Mouse (Mus musculus): Measurements from ENCODE around the gene Piwil4.
"Not testable (repeated sequence)": the region's sequence is repeated elsewhere in the genome, so short reads cannot be mapped to it uniquely, and the experiment has no call there.

Gene Piwil4

GRCm38 (mm10) chr9:14726005-14726404 is 14.5 kb downstream of the Piwil4 start:
- CTCF ChIA-PET: no interaction called here

GRCm38 (mm10) chr9:14724755-14725420 is 15.6 kb downstream of the Piwil4 start:
- CTCF ChIA-PET: no interaction called here

GRCm38 (mm10) chr9:14721610-14722009 is 18.9 kb downstream of the Piwil4 start:
- CTCF ChIA-PET: no interaction called here

- CTCF ChIA-PET: no interaction called here
Observed at GRCm38 (mm10) chr9:14720384-14720783, 20.1 kb downstream of the Piwil4 start.

- CTCF ChIA-PET: no interaction called here
Observed at GRCm38 (mm10) chr9:14718332-14718691, 22.2 kb downstream of the Piwil4 start.

- CTCF ChIA-PET: no interaction called here
Observed at GRCm38 (mm10) chr9:14717689-14718331, 22.7 kb downstream of the Piwil4 start.

- CTCF ChIA-PET: no interaction called here
Observed at GRCm38 (mm10) chr9:14715258-14715657, 25.3 kb downstream of the Piwil4 start.

GRCm38 (mm10) chr9:14710910-14711309 is 29.6 kb downstream of the Piwil4 start:
- CTCF ChIA-PET: no interaction called here

- CTCF ChIA-PET: no interaction called here
Observed at GRCm38 (mm10) chr9:14705321-14706162, 35.0 kb downstream of the Piwil4 start.

GRCm38 (mm10) chr9:14700795-14701194 is 39.7 kb downstream of the Piwil4 start:
- CTCF ChIA-PET: not testable (repeated sequence)

GRCm38 (mm10) chr9:14699288-14699640 is 41.3 kb downstream of the Piwil4 start:
- CTCF ChIA-PET: no interaction called here

GRCm38 (mm10) chr9:14698582-14699287 is 41.8 kb downstream of the Piwil4 start:
- CTCF ChIA-PET: no interaction called here

GRCm38 (mm10) chr9:14697903-14698302 is 42.6 kb downstream of the Piwil4 start:
- CTCF ChIA-PET: no interaction called here

GRCm38 (mm10) chr9:14689376-14690108 is 51.0 kb downstream of the Piwil4 start:
- CTCF ChIA-PET: no interaction called here

GRCm38 (mm10) chr9:14684363-14684762 is 56.2 kb downstream of the Piwil4 start:
- CTCF ChIA-PET: no interaction called here

GRCm38 (mm10) chr9:14682741-14683140 is 57.8 kb downstream of the Piwil4 start:
- CTCF ChIA-PET: no interaction called here

- CTCF ChIA-PET: no interaction called here
Observed at GRCm38 (mm10) chr9:14680584-14680983, 59.9 kb downstream of the Piwil4 start.

GRCm38 (mm10) chr9:14675707-14676691 is 64.5 kb downstream of the Piwil4 start:
- CTCF ChIA-PET: no interaction called here

- CTCF ChIA-PET: no interaction called here
Observed at GRCm38 (mm10) chr9:14674506-14674905, 66.0 kb downstream of the Piwil4 start.

- CTCF ChIA-PET: no interaction called here
Observed at GRCm38 (mm10) chr9:14673109-14673508, 67.4 kb downstream of the Piwil4 start.

GRCm38 (mm10) chr9:14671965-14672364 is 68.6 kb downstream of the Piwil4 start:
- CTCF ChIA-PET: not testable (repeated sequence)
